Mouse (Mus musculus) kidney, embryonic 16.5 days (tissue): ENCODE data around the gene Angptl1. TPM values are rescaled to one million over a fixed set of nuclear protein-coding genes. Genes with fewer than 3 reads are reported as not detected.
A peak's percentile ranks its signal among the peaks of the same experiment; 100 is the strongest.

Experiments used
- ATAC-seq: fragments of 200-750 bp; cut with Nextera tagmentation; 2 replicates; pipeline ENCODE4 v1.8.0; 2017; ENCODE audit warnings: moderate TSS enrichment; ENCODE audit not compliant: low FRiP score, low TSS enrichment
- H3K27ac ChIP-seq: fragments of 300-500 bp; sonication (generic); 2 replicates; pipeline ENCODE4 v1.5.1; 2014; ENCODE audit warnings: low read length
- H3K27me3 ChIP-seq: fragments of 300-500 bp; sonication (generic); 2 replicates; pipeline ENCODE4 v1.6.1; 2014; ENCODE audit warnings: low read length, control low read depth, mixed read lengths; ENCODE audit not compliant: insufficient read depth
- H3K36me3 ChIP-seq: fragments of 300-500 bp; sonication (generic); 2 replicates; pipeline ENCODE4 v1.6.1; 2014; ENCODE audit warnings: low read length, control low read depth, mixed read lengths; ENCODE audit not compliant: insufficient read depth
- H3K4me1 ChIP-seq: fragments of 300-500 bp; sonication (generic); 2 replicates; pipeline ENCODE4 v1.6.1; 2014; ENCODE audit warnings: low read length, control low read depth, mixed read lengths; ENCODE audit not compliant: insufficient read depth
- H3K4me2 ChIP-seq: fragments of 300-500 bp; sonication (generic); replicated peaks from 2 replicates; pipeline ENCODE4 v1.6.1; 2014; ENCODE audit warnings: low read depth, low read length
- H3K4me3 ChIP-seq: fragments of 300-500 bp; sonication (generic); 2 replicates; pipeline ENCODE4 v1.5.1; 2014; ENCODE audit warnings: mild to moderate bottlenecking, low read length
- H3K9ac ChIP-seq: fragments of 300-500 bp; sonication (generic); replicated peaks from 2 replicates; pipeline ENCODE4 v1.6.1; 2014; ENCODE audit warnings: low read length
- H3K9me3 ChIP-seq: fragments of 300-500 bp; sonication (generic); 2 replicates; pipeline ENCODE4 v1.6.1; 2016; ENCODE audit warnings: low read length, control low read depth
- WGBS: fragments of 180-500 bp; shearing (Covaris S2); extraction: QIAGEN DNeasy Blood & Tissue Kit; methylation state at CpG from one replicate; pipeline ENCODE4 v1.1.7; 2014; 5-methylcytosine and 5-hydroxymethylcytosine counted together
- polyA plus RNA-seq: library from polyadenylated mRNA; unstranded; fragments of >200 nt; fragmentation: Nextera tagmentation; extraction: Ambion mirVana; gene quantifications from 2 replicates; pipeline ENCODE4 v1.2.1, GENCODE M21; 2015

The Angptl1 gene
- polyA plus RNA-seq, 1 experiment from 2014 or later: 2.1 TPM

DNA sequence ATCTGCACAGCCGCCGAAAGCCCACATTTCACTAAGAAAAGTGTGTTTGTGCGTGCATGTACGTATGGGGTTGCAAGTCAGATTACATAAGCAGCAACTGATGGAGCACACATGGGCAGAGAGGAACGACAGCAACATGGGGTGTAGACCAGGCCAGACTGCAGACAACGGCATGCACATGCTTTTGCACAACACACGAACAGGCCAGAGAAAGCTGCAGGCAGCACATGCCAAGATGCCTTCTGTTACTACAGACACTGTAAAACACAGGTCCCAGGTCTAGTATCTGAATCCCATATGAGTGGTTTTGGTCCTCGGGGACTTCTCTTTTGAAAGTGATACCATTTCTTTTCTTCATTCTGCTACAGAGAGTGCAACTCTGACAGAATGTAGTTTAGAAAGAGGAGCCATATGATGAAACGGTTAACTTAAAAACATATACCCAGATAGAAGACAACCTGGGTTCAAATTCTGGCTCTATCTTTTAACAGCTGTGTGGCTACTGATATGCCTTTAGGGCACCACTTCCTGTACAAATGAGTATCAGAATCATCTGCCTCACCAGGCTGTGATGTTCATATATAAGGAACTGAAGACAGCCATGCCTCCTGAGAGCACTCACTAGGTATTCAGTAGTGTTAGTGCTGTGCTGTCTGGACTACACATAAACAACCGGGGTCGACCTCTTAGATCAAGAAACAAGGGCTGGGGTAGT, 3.4 kb downstream of the Angptl1 start:
- ATAC-seq: no peak
- H3K9me3 ChIP-seq: no peaks in the 10 kb centered on the region
- H3K9ac ChIP-seq: no peak overlapping the region
- H3K4me3 ChIP-seq: no peak overlapping the region
- H3K27ac ChIP-seq: no peak overlapping the region
- H3K4me2 ChIP-seq: no peak overlapping the region
- peaks cover 21% of the 10 kb centered on the region for H3K4me1 ChIP-seq
- WGBS: 68% methylated on average over 11 of the region's 11 CpGs
- no peaks in the 10 kb centered on the region for H3K27me3 ChIP-seq
- 0 out of 2 replicates have a peak, but pooled peaks cover 2% of the 10 kb centered on the region for H3K36me3 ChIP-seq

DNA sequence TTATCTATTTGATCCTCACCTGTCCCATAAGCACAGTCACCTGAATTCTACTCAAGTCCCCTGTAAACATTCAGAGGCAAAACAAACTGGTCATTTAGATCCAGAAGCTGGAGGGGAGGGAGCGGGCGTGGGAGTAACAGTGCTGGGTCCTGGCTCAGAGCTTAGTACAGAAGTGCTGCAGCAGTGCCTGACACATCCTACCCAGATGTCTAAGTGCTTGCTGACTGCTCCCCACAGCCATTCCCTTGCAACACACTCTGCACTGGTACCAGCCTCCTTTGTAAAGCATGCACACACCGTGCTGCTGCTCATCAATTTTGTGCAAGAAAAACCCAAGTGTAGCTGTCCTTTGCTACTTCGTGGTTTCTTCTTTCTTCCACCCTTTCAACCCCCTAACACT, 8.7 kb downstream of the Angptl1 start:
- H3K9ac ChIP-seq: no peak overlapping the region
- no peaks in the 10 kb centered on the region for H3K27me3 ChIP-seq
- H3K4me3 ChIP-seq: no peak overlapping the region
- 65% methylated on average over 4 of the region's 4 CpGs for WGBS
- H3K4me2 ChIP-seq: no peak overlapping the region
- no peaks in the 10 kb centered on the region for H3K9me3 ChIP-seq
- no peak for ATAC-seq
- no peaks in the 10 kb centered on the region for H3K4me1 ChIP-seq
- H3K27ac ChIP-seq: no peak overlapping the region
- 0 out of 2 replicates have a peak, but pooled peaks cover 2% of the 10 kb centered on the region for H3K36me3 ChIP-seq

DNA sequence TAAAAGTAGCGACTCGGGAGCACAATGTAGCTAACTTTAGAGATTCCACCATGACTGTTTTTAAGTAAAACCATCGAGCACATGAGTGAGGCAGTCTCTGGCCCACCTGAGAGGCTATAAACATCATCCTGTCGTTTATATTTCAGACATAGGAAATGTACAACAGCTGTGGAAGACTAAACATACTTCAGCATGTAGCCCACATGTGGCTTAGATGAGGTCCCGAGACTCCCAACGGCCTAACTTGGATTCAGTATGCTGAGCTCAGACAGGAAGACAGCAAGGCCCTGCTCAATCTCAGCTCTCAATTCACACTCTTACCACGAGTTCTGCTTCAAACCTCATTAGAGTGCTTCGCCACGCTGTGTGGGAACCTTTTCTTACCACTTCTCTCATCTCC, 14.0 kb downstream of the Angptl1 start:
- H3K4me2 ChIP-seq: no peak overlapping the region
- 70% methylated on average over 9 of the region's 9 CpGs for WGBS
- ATAC-seq: no peak

DNA sequence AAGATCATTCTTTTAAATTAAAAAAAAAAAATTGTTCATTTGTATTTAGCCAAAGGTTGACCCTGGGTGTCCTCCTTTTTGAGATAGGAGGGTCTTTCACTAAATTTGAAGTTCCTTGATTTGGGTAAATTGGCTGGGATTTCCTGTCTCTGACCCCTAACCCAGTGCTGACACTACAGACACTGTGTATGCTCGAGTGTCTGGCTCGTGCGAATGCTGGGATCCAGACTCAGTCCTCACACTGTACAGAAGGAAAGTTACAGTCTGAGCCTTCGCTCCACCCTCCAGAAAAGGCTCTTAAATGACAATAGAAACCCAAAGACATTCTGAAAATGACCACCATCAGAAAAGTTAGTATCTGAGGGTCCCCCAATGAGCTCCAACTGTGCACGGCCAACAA, 14.5 kb downstream of the Angptl1 start:
- Histone ChIP-seq H3K4me2 (no peak overlapping the region), H3K9me3 (no peaks in the 10 kb centered on the region), H3K9ac (no peak overlapping the region), H3K27me3 (no peaks in the 10 kb centered on the region), H3K36me3 (no peaks in the 10 kb centered on the region; the same call in 1 of the 2 replicates), H3K4me1 (no peaks in the 10 kb centered on the region), H3K27ac (no peak overlapping the region), H3K4me3 (no peak overlapping the region)
- WGBS: 69% methylated on average over 5 of the region's 5 CpGs
- ATAC-seq: no peak

More for the DNA sequence above, 14.0 kb downstream of the Angptl1 start:
- Histone ChIP-seq H3K36me3 (no peaks in the 10 kb centered on the region; the same call in 1 of the 2 replicates), H3K9ac (no peak overlapping the region), H3K9me3 (no peaks in the 10 kb centered on the region), H3K4me3 (no peak overlapping the region), H3K4me1 (no peaks in the 10 kb centered on the region), H3K27me3 (no peaks in the 10 kb centered on the region), H3K27ac (no peak overlapping the region)

DNA sequence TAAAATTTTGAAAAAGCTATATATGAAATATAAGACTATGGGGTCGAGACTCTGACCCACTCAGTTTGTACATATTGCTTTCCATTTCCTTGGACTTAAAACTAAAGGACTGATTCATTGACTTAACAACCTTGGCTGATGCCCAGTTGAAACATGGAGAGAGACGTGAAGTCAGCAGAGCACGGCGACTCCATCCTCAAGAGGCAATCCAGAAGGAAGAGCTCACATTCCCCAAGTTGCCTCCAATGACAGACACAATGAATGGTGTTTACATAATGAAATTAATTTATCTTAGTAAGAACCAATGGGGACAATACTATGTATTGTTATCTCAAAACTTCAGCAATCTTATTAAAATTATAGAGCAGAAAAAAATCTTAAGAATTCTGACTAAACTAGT, 16.2 kb downstream of the Angptl1 start:
- WGBS: 68% methylated on average over 4 of the region's 4 CpGs
- Histone ChIP-seq H3K9ac (no peak overlapping the region), H3K9me3 (no peaks in the 10 kb centered on the region), H3K4me2 (no peak overlapping the region), H3K27ac (no peak overlapping the region), H3K27me3 (no peaks in the 10 kb centered on the region), H3K4me1 (no peaks in the 10 kb centered on the region), H3K36me3 (no peaks in the 10 kb centered on the region; the same call in 1 of the 2 replicates), H3K4me3 (no peak overlapping the region)
- peak; percentile 70; the same call in 1 of the 2 replicates for ATAC-seq

DNA sequence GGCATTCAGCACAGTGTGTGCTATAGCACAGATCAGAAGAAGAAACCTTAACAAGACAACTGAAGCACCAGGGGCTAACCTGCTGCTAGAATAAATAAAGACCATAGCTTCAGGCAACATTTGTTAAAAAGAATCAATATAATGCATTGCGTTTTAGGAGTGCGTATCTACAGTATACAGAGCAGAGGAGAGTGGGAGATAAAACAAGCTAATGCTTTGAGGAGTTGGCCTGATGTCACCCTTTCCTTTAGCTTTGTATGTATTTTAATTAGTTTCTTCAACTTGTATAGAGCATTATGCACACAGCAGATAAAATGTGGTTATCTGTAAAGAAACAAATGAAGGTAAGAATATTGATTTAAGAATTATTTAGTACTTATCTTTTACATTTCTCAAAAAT, 18.3 kb downstream of the Angptl1 start:
- ATAC-seq: no peak
- Histone ChIP-seq H3K9me3 (no peaks in the 10 kb centered on the region), H3K4me3 (no peak overlapping the region), H3K9ac (no peak overlapping the region), H3K27me3 (no peaks in the 10 kb centered on the region), H3K36me3 (no peaks in the 10 kb centered on the region; the same call in 1 of the 2 replicates), H3K27ac (no peak overlapping the region), H3K4me2 (no peak overlapping the region), H3K4me1 (0 out of 2 replicates have a peak, but pooled peaks cover 4% of the 10 kb centered on the region)
- 90% methylated on average over 2 of the region's 2 CpGs for WGBS

DNA sequence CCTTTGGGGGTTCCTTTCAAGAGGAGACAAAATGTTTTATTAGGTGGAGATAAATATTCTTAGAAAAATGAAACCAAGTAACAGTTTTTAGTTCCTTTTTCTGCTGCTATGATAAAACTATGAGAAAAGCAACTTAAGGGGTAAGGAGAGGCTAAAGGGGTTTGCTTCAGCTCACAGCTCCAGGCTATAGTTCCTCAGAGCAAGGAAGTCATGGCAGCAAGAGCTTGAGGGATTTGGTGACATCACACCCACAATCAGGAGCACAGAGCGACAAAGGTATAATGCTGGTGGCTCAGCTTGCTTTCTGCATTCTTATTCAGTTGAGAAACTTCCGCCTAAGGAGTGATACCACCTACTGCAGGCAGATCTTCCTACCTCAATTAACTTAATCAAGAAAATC, 20.8 kb downstream of the Angptl1 start:
- 95% methylated on average over 2 of the region's 2 CpGs for WGBS
- H3K27me3 ChIP-seq: no peaks in the 10 kb centered on the region
- ATAC-seq: no peak

DNA sequence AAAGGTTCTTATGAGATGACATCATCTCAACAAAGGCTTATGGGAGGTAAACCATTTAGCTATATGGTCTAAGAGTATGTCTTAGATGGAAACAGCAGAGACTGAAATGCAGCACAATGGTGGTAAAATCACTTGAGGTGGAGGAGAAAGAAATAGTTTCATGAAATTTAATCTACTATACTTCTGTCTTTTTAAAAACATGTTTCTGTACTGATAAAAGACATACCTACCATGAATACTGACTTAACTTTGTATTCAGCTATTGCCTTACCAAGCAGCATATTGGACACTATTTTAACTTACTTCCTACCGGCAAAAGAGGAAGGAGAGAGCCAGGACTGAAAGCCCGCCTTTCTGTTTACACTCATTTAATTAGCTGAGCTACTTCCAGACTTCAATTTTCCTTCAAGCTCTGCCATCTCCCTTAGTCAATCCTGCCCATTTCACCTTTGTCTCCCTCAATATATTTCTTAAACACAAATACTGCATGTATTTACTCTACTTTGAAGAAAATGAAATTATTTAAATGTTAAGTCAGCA, 21.4 kb downstream of the Angptl1 start:
- ATAC-seq: no peak
- WGBS: 70% methylated on average over 2 of the region's 2 CpGs
- Histone ChIP-seq H3K4me1 (peaks cover 10% of the 10 kb centered on the region; the same call in 1 of the 2 replicates), H3K9me3 (no peaks in the 10 kb centered on the region), H3K9ac (no peak overlapping the region), H3K4me3 (no peak overlapping the region), H3K36me3 (no peaks in the 10 kb centered on the region), H3K27ac (no peak overlapping the region), H3K4me2 (no peak overlapping the region), H3K27me3 (no peaks in the 10 kb centered on the region)

More for the DNA sequence above, 20.8 kb downstream of the Angptl1 start:
- Histone ChIP-seq H3K4me2 (no peak overlapping the region), H3K4me3 (no peak overlapping the region), H3K9ac (no peak overlapping the region), H3K4me1 (peaks cover 10% of the 10 kb centered on the region; the same call in 1 of the 2 replicates), H3K27ac (no peak overlapping the region), H3K36me3 (no peaks in the 10 kb centered on the region; the same call in 1 of the 2 replicates), H3K9me3 (no peaks in the 10 kb centered on the region)

DNA sequence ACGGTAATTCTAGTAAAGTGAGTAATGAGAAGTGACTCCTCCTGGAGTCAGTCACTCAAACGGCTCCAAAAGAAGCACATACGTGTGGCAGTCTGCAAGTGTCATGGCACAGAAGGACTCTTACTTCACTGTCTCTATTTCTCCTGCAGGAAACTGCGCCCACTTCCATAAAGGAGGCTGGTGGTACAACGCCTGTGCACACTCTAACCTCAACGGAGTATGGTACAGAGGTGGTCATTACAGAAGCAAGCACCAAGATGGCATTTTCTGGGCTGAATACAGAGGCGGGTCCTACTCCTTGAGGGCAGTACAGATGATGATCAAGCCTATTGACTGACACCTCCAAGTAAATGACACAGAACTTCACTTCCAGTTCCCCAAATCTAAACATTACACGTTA, 21.9 kb downstream of the Angptl1 start:
- H3K4me2 ChIP-seq: no peak overlapping the region
- no peak overlapping the region for H3K4me3 ChIP-seq
- ATAC-seq: no peak
- WGBS: 77% methylated on average over 8 of the region's 8 CpGs
- H3K9ac ChIP-seq: no peak overlapping the region
- no peaks in the 10 kb centered on the region for H3K27me3 ChIP-seq
- H3K36me3 ChIP-seq: no peaks in the 10 kb centered on the region
- H3K4me1 ChIP-seq: peaks cover 10% of the 10 kb centered on the region; the same call in 1 of the 2 replicates
- H3K9me3 ChIP-seq: no peaks in the 10 kb centered on the region
- H3K27ac ChIP-seq: no peak overlapping the region

DNA sequence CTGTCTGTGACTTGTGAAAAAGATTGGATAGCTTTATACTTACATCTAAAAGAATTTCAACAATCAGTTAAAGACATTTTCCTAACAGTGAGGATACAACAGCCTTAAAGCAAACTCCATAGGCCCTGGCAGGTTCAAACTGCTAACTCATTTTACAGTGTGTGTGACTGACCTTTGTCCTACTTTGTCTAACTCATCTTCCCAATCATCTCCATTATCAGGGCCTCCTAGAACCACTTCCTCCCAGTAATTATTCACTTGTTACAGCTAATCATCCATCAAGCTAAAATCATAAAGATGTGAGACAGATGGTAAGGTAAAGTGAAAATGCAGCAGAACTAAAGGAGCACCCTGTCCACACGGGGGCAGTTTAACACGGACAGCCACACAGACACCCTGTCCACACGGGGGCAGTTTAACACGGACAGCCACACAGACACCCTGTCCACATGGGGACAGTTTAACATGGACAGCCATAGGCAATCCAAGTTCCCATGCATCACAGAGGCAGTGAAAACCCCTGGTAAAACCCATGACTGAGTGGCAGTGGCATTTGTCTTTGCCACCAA, 23.2 kb downstream of the Angptl1 start:
- ATAC-seq: peak; percentile 73
- 52% methylated on average over 4 of the region's 4 CpGs for WGBS
- no peak overlapping the region for H3K9ac ChIP-seq
- no peak overlapping the region for H3K4me3 ChIP-seq
- H3K36me3 ChIP-seq: no peaks in the 10 kb centered on the region
- no peaks in the 10 kb centered on the region for H3K27me3 ChIP-seq
- H3K4me2 ChIP-seq: no peak overlapping the region
- H3K9me3 ChIP-seq: no peaks in the 10 kb centered on the region
- peaks cover 10% of the 10 kb centered on the region; the same call in 1 of the 2 replicates for H3K4me1 ChIP-seq
- H3K27ac ChIP-seq: no peak overlapping the region
